Mouse (Mus musculus) G1E (cell line): Measurements from ENCODE around the gene Ntf3.

Experiments used
- CTCF ChIP-seq: IDR thresholded peaks from 2 replicates; pipeline ENCODE4 v1.5.1; 2012; ENCODE audit warnings: low read depth, low read length, inconsistent platforms, mixed read lengths
- GATA1 ChIP-seq: IDR thresholded peaks from 2 replicates; pipeline ENCODE4 v1.6.1; 2012; ENCODE audit warnings: borderline replicate concordance, low read length, inconsistent platforms, mixed read lengths
- GATA2 ChIP-seq: IDR thresholded peaks from 2 replicates; pipeline ENCODE4 v1.6.1; 2012; ENCODE audit warnings: low read depth, low read length, inconsistent platforms, borderline replicate concordance
- POLR2AphosphoS5 ChIP-seq: IDR thresholded peaks from 2 replicates; pipeline ENCODE4 v1.6.1; 2012; ENCODE audit warnings: low read depth, low read length, inconsistent platforms; ENCODE audit not compliant: insufficient replicate concordance
- TAL1 ChIP-seq: conservative IDR thresholded peaks from 2 replicates; pipeline ENCODE4 v1.6.1; 2012; ENCODE audit warnings: low read depth, low read length, inconsistent platforms, mixed read lengths

GRCm38 (mm10) chr6:126057706-126058105, 109.0 kb downstream of the Ntf3 start:
- TF ChIP-seq CTCF = no peak
- TF ChIP-seq GATA1 = no peak
- TF ChIP-seq POLR2AphosphoS5 = no peak
- no peak for TF ChIP-seq TAL1
- no peak for TF ChIP-seq GATA2
